Mouse (Mus musculus): Measurements from ENCODE around the gene Sh3rf1. TPM values are rescaled to one million over a fixed set of nuclear protein-coding genes. Genes with fewer than 3 reads are reported as not detected.

Sh3rf1 gene
- polyA plus RNA-seq, 1 experiment from 2014 or later = 15.5 TPM

DNA sequence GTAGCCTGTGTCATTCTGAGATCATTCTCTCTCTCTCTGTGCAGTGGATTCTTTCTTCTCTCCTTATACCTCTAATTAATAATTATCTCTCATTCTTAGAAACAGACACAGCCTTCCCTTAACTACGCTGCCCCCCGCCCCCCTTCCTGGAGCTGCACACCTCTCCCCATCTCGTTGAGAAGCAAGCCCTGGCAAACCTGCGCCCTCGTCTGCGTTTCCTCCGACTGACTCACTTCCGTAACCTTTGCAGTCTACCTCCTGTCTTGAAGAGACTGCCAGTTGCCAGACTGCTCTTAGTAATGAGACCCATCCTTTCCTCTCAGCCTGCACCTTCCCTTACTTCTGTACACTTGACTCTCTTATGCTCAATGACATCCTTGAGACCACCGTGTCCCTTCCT is 46.9 kb downstream of the Sh3rf1 start:
- Histone ChIP-seq H3K27me3 (ENCODE audit: control insufficient read depth, insufficient read depth, low read length) (no peaks in the 10 kb centered on the region), H3K9me3 (ENCODE audit: control insufficient read depth, low read depth, low read length) (no peaks in the 10 kb centered on the region), H3K36me3 (ENCODE audit: control insufficient read depth, insufficient read depth, low read length) (no peaks in the 10 kb centered on the region), H3K4me3 (ENCODE audit: low read depth, low read length) (no peak overlapping the region), H3K27ac (ENCODE audit: low read length) (no peak overlapping the region), H3K9ac (replicated peaks; ENCODE audit: low read depth, low read length) (no peak overlapping the region), H3K4me1 (ENCODE audit: control insufficient read depth, insufficient read depth, low read length) (peaks cover 26% of the 10 kb centered on the region), H3K4me2 (replicated peaks; ENCODE audit: low read depth, low read length) (no peak overlapping the region)
- 67% methylated on average over 9 of the region's 9 CpGs for WGBS
- no peak for ATAC-seq (ENCODE audit: insufficient number of reproducible peaks, insufficient read depth, low FRiP score, low read depth)

DNA sequence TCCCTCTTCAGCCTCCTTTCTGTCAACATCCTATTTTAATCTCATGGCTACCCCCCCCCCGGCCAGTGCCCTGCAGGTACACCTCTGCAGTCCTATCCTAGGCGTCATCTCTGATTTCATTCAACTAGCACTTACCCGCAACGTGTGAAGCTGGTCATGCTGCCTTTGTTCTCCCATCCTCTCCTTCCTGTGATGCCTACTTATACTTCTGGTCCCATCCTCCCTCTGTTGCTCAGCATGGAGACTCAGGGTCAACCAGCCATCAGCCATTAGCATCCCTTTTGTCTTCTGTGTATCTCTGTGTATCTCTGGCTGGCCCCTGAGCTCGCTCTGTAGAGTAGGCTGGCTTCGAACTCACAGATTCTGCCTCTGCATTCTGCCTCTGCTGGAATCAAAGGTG is 47.3 kb downstream of the Sh3rf1 start:
- H3K4me3 ChIP-seq (ENCODE audit: low read depth, low read length) = no peak overlapping the region
- no peak for ATAC-seq (ENCODE audit: insufficient number of reproducible peaks, insufficient read depth, low FRiP score, low read depth)
- no peaks in the 10 kb centered on the region for H3K9me3 ChIP-seq (ENCODE audit: control insufficient read depth, low read depth, low read length)
- 72% methylated on average over 5 of the region's 6 CpGs for WGBS
- H3K9ac ChIP-seq (replicated peaks; ENCODE audit: low read depth, low read length) = no peak overlapping the region
- no peak overlapping the region for H3K4me2 ChIP-seq (replicated peaks; ENCODE audit: low read depth, low read length)
- H3K4me1 ChIP-seq (ENCODE audit: control insufficient read depth, insufficient read depth, low read length) = peaks cover 28% of the 10 kb centered on the region
- no peak overlapping the region for H3K27ac ChIP-seq (ENCODE audit: low read length)
- H3K27me3 ChIP-seq (ENCODE audit: control insufficient read depth, insufficient read depth, low read length) = no peaks in the 10 kb centered on the region
- no peaks in the 10 kb centered on the region for H3K36me3 ChIP-seq (ENCODE audit: control insufficient read depth, insufficient read depth, low read length)

DNA sequence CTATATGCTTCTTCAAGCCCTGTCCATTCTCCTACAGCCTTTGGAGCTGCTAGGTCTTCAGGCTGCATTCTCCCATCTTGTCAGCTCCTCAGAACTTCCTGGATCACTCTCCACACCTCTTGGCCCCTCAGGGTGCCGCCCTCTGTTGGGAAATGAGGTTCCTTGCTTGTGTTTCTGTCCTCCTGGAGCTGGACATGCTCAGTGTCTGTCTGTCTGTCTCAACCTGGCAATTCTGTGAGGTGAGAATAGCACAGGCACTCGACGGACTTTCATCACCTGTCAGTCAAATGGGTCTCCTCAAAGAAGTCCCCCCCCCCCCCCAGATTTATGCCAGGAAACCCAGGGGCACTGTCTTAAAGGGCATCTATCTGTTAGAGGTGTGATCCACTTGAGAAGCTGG is 49.2 kb downstream of the Sh3rf1 start:
- no peak overlapping the region for H3K9ac ChIP-seq (replicated peaks; ENCODE audit: low read depth, low read length)
- no peaks in the 10 kb centered on the region for H3K36me3 ChIP-seq (ENCODE audit: control insufficient read depth, insufficient read depth, low read length)
- H3K27ac ChIP-seq (ENCODE audit: low read length) = no peak overlapping the region
- no peaks in the 10 kb centered on the region for H3K27me3 ChIP-seq (ENCODE audit: control insufficient read depth, insufficient read depth, low read length)
- H3K4me1 ChIP-seq (ENCODE audit: control insufficient read depth, insufficient read depth, low read length) = peaks cover 37% of the 10 kb centered on the region
- H3K4me2 ChIP-seq (replicated peaks; ENCODE audit: low read depth, low read length) = no peak overlapping the region
- H3K4me3 ChIP-seq (ENCODE audit: low read depth, low read length) = no peak overlapping the region
- 70% methylated on average over 3 of the region's 3 CpGs for WGBS
- no peak for ATAC-seq (ENCODE audit: insufficient number of reproducible peaks, insufficient read depth, low FRiP score, low read depth)
- H3K9me3 ChIP-seq (ENCODE audit: control insufficient read depth, low read depth, low read length) = no peaks in the 10 kb centered on the region

DNA sequence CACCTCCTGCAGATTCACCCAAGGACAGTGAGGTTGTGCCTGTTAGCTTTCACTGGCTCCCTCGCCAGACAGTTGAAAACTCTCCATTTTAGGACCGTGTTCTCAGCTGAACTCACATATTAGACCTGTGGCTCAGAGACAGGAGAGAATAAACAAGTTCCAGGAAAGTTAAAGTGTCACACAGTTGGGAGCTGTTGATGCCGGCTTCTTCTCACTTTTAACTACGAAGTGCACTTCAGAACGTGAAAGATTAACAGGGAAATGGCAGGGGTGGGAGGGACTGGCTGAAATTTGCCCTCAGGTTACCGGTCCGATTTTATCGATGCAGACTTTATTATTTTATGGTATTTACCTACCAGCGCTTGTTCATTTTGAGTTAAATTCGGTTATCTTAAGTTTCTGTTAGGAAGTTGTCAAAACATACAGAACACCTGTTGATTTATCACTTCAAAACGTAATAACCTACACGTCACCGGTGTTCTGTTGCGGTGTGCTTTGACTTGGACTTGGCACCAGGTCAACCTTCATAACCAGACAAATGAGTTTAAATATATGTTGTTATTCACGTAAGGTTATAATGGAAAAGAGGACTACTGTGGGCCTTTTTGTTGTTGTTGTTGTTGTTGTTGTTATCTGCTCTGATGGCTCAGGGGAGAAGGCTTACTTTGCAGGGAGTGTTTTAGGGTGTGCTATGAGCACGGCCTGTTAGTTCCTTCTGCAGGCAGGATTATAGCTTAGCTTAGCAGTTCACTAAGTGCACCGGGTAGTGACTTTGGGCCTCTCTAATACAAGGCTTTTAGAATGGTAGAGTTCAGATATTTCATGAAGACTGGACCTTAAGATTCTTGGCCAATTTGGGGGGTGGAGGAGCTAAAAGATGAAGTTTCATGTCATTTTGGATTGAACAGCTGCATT is 49.9 kb downstream of the Sh3rf1 start:
- Histone ChIP-seq H3K9me3 (ENCODE audit: control insufficient read depth, low read depth, low read length) (no peaks in the 10 kb centered on the region), H3K4me2 (replicated peaks; ENCODE audit: low read depth, low read length) (no peak overlapping the region), H3K36me3 (ENCODE audit: control insufficient read depth, insufficient read depth, low read length) (no peaks in the 10 kb centered on the region), H3K4me1 (ENCODE audit: control insufficient read depth, insufficient read depth, low read length) (peaks cover 37% of the 10 kb centered on the region), H3K4me3 (ENCODE audit: low read depth, low read length) (no peak overlapping the region), H3K27ac (ENCODE audit: low read length) (no peak overlapping the region), H3K9ac (replicated peaks; ENCODE audit: low read depth, low read length) (no peak overlapping the region), H3K27me3 (ENCODE audit: control insufficient read depth, insufficient read depth, low read length) (no peaks in the 10 kb centered on the region)
- WGBS = 42% methylated on average over 17 of the region's 17 CpGs
- no peak for ATAC-seq (ENCODE audit: insufficient number of reproducible peaks, insufficient read depth, low FRiP score, low read depth)

DNA sequence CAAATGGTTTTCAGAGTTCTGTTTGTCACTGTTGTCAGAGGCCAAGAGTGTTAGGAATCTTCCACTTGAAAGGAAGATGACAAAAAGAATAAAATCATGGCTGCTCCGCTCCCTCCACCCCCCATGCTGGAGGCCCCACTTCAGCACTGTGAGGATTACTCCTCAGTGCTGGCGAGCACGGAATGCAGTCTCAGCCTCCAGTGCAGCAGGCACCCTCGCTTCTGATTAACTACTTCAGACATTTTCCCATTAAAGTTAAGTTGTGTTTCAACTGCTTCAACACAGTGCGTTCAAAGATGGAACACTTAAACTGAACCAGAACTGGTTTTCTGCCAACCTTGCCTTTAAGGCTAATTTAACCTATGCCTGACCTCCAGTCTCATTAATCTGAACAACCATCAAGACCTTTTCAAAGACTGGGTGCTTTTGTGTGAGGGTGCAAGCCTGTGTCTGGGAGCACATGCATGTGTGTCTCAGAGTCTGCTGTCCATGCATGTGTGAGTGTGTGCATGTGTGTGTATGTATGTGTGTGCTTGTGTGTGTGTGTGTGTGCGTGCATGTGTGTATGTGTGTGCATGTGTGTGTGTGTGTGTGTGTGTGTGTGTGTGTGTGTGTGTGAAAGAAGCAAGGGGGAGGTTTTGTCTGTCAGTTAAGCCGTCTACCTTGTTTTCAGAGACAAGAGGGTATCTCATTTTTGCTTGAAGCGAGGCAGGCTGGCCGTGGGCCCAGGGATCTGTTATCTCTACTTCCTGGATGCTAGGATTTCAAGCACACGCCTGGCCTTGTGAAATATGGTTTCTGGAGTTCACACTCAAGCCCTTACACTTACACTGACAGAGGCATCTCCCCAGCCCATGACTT is 51.2 kb downstream of the Sh3rf1 start:
- Histone ChIP-seq H3K36me3 (ENCODE audit: control insufficient read depth, insufficient read depth, low read length) (no peaks in the 10 kb centered on the region), H3K4me2 (replicated peaks; ENCODE audit: low read depth, low read length) (no peak overlapping the region), H3K4me1 (ENCODE audit: control insufficient read depth, insufficient read depth, low read length) (peaks cover 37% of the 10 kb centered on the region), H3K27me3 (ENCODE audit: control insufficient read depth, insufficient read depth, low read length) (no peaks in the 10 kb centered on the region), H3K27ac (ENCODE audit: low read length) (no peak overlapping the region; the same call in 1 of the 2 replicates), H3K9me3 (ENCODE audit: control insufficient read depth, low read depth, low read length) (no peaks in the 10 kb centered on the region), H3K4me3 (ENCODE audit: low read depth, low read length) (no peak overlapping the region), H3K9ac (replicated peaks; ENCODE audit: low read depth, low read length) (no peak overlapping the region)
- 31% methylated on average over 10 of the region's 10 CpGs for WGBS
- ATAC-seq (ENCODE audit: insufficient number of reproducible peaks, insufficient read depth, low FRiP score, low read depth) = peak; percentile 21; the same call in 1 of the 2 replicates

DNA sequence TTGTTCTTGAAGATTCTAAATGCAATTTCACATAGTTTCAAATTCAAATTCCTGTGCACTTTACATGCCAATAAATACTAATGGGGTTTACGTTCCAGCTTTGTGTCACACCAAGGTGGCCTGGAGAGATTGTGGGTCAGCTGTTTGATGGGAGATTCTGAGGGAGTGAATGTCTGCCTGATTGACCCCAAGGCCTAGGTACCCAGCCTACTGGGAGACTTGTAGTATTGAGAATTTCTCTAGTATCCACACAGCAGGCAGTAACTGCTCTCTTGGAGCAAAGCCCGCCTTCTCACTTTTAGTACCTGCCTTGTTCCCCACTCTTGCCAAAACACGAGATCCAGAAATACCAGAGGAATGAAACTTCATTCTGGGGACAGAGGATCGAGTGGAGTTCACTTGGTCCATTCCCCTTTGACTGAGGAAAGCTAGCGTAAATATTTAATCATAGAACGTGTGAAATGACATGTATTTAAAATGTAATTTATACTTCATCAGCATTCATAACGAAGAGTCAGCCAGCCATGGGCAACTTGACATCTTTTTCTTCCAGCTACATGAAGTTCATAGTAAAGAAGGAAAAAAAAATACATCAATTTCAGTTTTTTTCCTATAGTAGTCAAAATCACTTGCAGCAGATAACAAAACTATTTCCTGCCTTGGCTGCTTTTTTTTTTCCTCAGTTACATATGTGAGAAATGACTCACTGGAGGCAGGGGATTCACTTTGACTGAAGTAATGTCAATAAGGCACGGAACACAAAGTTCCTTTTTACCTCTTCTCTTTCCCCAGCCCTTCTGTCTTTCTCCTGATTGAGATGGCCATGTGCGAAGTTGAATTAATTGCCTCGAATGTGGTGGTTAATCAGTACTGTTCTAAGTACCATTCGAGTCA is 52.0 kb downstream of the Sh3rf1 start:
- Histone ChIP-seq H3K4me1 (ENCODE audit: control insufficient read depth, insufficient read depth, low read length) (peaks cover 37% of the 10 kb centered on the region), H3K4me2 (replicated peaks; ENCODE audit: low read depth, low read length) (no peak overlapping the region)
- ATAC-seq (ENCODE audit: insufficient number of reproducible peaks, insufficient read depth, low FRiP score, low read depth) = no peak

DNA sequence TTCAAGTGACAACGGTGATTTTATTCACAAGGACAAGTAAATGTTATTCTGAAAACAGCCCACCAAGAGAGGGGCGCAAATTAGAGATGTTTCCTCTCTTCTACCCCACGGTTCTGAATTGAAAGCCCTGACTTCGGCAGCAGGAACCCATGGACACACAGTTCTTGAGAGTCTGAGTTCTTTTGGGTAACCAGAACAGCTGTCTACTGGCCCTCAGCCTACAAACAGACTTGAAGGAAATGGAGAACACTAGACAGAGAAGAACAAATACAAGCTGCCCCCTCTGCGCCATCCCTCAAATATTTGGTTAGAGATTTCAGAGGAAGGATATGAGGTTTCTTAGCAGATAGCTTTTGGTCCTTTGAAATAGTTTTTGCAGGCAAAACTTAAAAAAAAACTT is 52.7 kb downstream of the Sh3rf1 start:
- ATAC-seq (ENCODE audit: insufficient number of reproducible peaks, insufficient read depth, low FRiP score, low read depth) = no peak
- H3K9ac ChIP-seq (replicated peaks; ENCODE audit: low read depth, low read length) = no peak overlapping the region
- H3K4me2 ChIP-seq (replicated peaks; ENCODE audit: low read depth, low read length) = no peak overlapping the region
- peaks cover 37% of the 10 kb centered on the region for H3K4me1 ChIP-seq (ENCODE audit: control insufficient read depth, insufficient read depth, low read length)
- H3K27me3 ChIP-seq (ENCODE audit: control insufficient read depth, insufficient read depth, low read length) = no peaks in the 10 kb centered on the region
- H3K9me3 ChIP-seq (ENCODE audit: control insufficient read depth, low read depth, low read length) = no peaks in the 10 kb centered on the region
- H3K27ac ChIP-seq (ENCODE audit: low read length) = no peak overlapping the region; the same call in 1 of the 2 replicates
- no peaks in the 10 kb centered on the region for H3K36me3 ChIP-seq (ENCODE audit: control insufficient read depth, insufficient read depth, low read length)
- WGBS = 69% methylated on average over 5 of the region's 5 CpGs
- no peak overlapping the region for H3K4me3 ChIP-seq (ENCODE audit: low read depth, low read length)

More for the DNA sequence above, 52.0 kb downstream of the Sh3rf1 start:
- Histone ChIP-seq H3K9ac (replicated peaks; ENCODE audit: low read depth, low read length) (no peak overlapping the region), H3K27me3 (ENCODE audit: control insufficient read depth, insufficient read depth, low read length) (no peaks in the 10 kb centered on the region), H3K27ac (ENCODE audit: low read length) (no peak overlapping the region; the same call in 1 of the 2 replicates), H3K36me3 (ENCODE audit: control insufficient read depth, insufficient read depth, low read length) (no peaks in the 10 kb centered on the region), H3K4me3 (ENCODE audit: low read depth, low read length) (no peak overlapping the region), H3K9me3 (ENCODE audit: control insufficient read depth, low read depth, low read length) (no peaks in the 10 kb centered on the region)
- WGBS = 45% methylated on average over 11 of the region's 11 CpGs

DNA sequence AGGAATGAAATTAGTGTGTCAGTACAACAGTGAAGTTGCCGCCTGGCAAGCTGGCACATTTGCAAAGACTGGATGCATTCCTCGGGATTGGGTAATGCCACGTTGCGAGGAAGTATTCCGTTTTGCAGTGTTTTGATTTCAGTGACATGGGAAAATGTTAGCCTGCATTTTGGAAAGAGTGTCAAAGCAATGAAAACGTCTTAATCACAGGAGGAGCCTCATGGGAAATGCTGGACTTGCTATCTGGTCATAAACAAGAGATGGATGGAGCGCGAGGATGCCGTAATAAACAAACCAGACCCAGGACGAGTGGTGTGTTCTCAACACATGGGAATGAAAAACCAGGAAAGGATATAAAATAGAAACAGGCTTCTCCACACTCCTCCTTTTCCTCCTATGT is 55.4 kb downstream of the Sh3rf1 start:
- 83% methylated on average over 10 of the region's 10 CpGs for WGBS
- ATAC-seq (ENCODE audit: insufficient number of reproducible peaks, insufficient read depth, low FRiP score, low read depth) = no peak

More for the DNA sequence above, 55.4 kb downstream of the Sh3rf1 start:
- H3K36me3 ChIP-seq (ENCODE audit: control insufficient read depth, insufficient read depth, low read length) = no peaks in the 10 kb centered on the region
- H3K4me1 ChIP-seq (ENCODE audit: control insufficient read depth, insufficient read depth, low read length) = peaks cover 48% of the 10 kb centered on the region
- no peaks in the 10 kb centered on the region for H3K9me3 ChIP-seq (ENCODE audit: control insufficient read depth, low read depth, low read length)
- no peak overlapping the region for H3K27ac ChIP-seq (ENCODE audit: low read length)
- no peak overlapping the region for H3K9ac ChIP-seq (replicated peaks; ENCODE audit: low read depth, low read length)
- H3K4me3 ChIP-seq (ENCODE audit: low read depth, low read length) = no peak overlapping the region
- no peaks in the 10 kb centered on the region for H3K27me3 ChIP-seq (ENCODE audit: control insufficient read depth, insufficient read depth, low read length)
- no peak overlapping the region for H3K4me2 ChIP-seq (replicated peaks; ENCODE audit: low read depth, low read length)
